Mouse (Mus musculus) E14TG2a.4 (cell line): ENCODE results near the gene Gm7029.
A peak's percentile ranks its signal among the peaks of the same experiment; 100 is the strongest.
"Not testable (repeated sequence)": the region's sequence is repeated elsewhere in the genome, so short reads cannot be mapped to it uniquely, and the experiment has no call there.

ENCODE experiments used
- H3K27me3 ChIP-seq: 2 replicates; pipeline ENCODE4 v1.6.1; 2014; ENCODE audit warnings: low read length, control low read depth; ENCODE audit not compliant: insufficient read depth
- H3K36me3 ChIP-seq: 2 replicates; pipeline ENCODE4 v1.6.1; 2014; ENCODE audit warnings: low read length, control low read depth; ENCODE audit not compliant: insufficient read depth
- H3K4me1 ChIP-seq: replicated peaks from 2 replicates; pipeline ENCODE4 v1.6.1; 2014; ENCODE audit warnings: low read depth, low read length, control low read depth
- H3K4me3 ChIP-seq: replicated peaks from 2 replicates; pipeline ENCODE4 v1.5.1; 2014; ENCODE audit warnings: mild to moderate bottlenecking, low read length
- H3K9me3 ChIP-seq: 2 replicates; pipeline ENCODE4 v1.6.1; 2014; ENCODE audit warnings: low read length, control low read depth
- CTCF ChIP-seq: conservative IDR thresholded peaks from 2 replicates; pipeline ENCODE4 v1.5.1; 2014; ENCODE audit warnings: low read length
- NANOG ChIP-seq: IDR thresholded peaks from 2 replicates; pipeline ENCODE4 v1.6.1; 2014; ENCODE audit warnings: borderline replicate concordance, low read length, mixed read lengths
- POU5F1 ChIP-seq: IDR thresholded peaks from 2 replicates; pipeline ENCODE4 v1.6.1; 2014; ENCODE audit warnings: low read length, borderline replicate concordance

Gm7029 gene

GRCm38 (mm10) chr17:33844196-33844595, 29.4 kb upstream of the Gm7029 start:
- no peak for TF ChIP-seq CTCF
- no peak for TF ChIP-seq NANOG
- TF ChIP-seq POU5F1, result no peak
- H3K4me3 ChIP-seq, result peak overlapping the region; percentile 98
- H3K9me3 ChIP-seq, result no peaks in the 10 kb centered on the region
- peaks cover 55% of the 10 kb centered on the region for H3K36me3 ChIP-seq
- H3K27me3 ChIP-seq, result no peaks in the 10 kb centered on the region
- peaks cover 51% of the 10 kb centered on the region for H3K4me1 ChIP-seq

- no peaks in the 10 kb centered on the region for H3K27me3 ChIP-seq
- H3K4me3 ChIP-seq, result no peak overlapping the region
- peaks cover 37% of the 10 kb centered on the region for H3K4me1 ChIP-seq
- no peak for TF ChIP-seq NANOG
- no peak for TF ChIP-seq POU5F1
- no peak for TF ChIP-seq CTCF
- no peaks in the 10 kb centered on the region for H3K9me3 ChIP-seq
- H3K36me3 ChIP-seq, result peaks cover 49% of the 10 kb centered on the region
Measured at GRCm38 (mm10) chr17:33848139-33848538, 25.5 kb upstream of the Gm7029 start.

GRCm38 (mm10) chr17:33851331-33851730, 22.3 kb upstream of the Gm7029 start:
- no peak overlapping the region for H3K4me3 ChIP-seq
- peaks cover 9% of the 10 kb centered on the region for H3K4me1 ChIP-seq
- peaks cover 24% of the 10 kb centered on the region for H3K9me3 ChIP-seq
- H3K36me3 ChIP-seq, result peaks cover 40% of the 10 kb centered on the region
- H3K27me3 ChIP-seq, result no peaks in the 10 kb centered on the region
- TF ChIP-seq NANOG (no peak), POU5F1 (no peak), CTCF (no peak)

- Histone ChIP-seq H3K9me3 (peaks cover 60% of the 10 kb centered on the region), H3K36me3 (0 out of 2 replicates have a peak, but pooled peaks cover 5% of the 10 kb centered on the region), H3K27me3 (no peaks in the 10 kb centered on the region), H3K4me1 (0 out of 2 replicates have a peak, but pooled peaks cover 3% of the 10 kb centered on the region), H3K4me3 (no peak overlapping the region)
- TF ChIP-seq CTCF (no peak), POU5F1 (no peak), NANOG (peak; percentile 40; the same call in 1 of the 2 replicates)
Measured at GRCm38 (mm10) chr17:33857816-33858215, 15.8 kb upstream of the Gm7029 start.

- no peaks in the 10 kb centered on the region for H3K9me3 ChIP-seq
- TF ChIP-seq CTCF (peak; percentile 78), NANOG (no peak), POU5F1 (no peak)
- no peak overlapping the region for H3K4me3 ChIP-seq
- no peaks in the 10 kb centered on the region for H3K27me3 ChIP-seq
- peaks cover 19% of the 10 kb centered on the region for H3K4me1 ChIP-seq
- no peaks in the 10 kb centered on the region for H3K36me3 ChIP-seq
Measured at GRCm38 (mm10) chr17:33865330-33866030, 8.2 kb upstream of the Gm7029 start.

GRCm38 (mm10) chr17:33874411-33874810, 774 bp downstream of the Gm7029 start:
- Histone ChIP-seq H3K4me3 (peak overlapping the region; percentile 23; the same call in 1 of the 2 replicates), H3K27me3 (no peaks in the 10 kb centered on the region), H3K4me1 (peaks cover 20% of the 10 kb centered on the region), H3K9me3 (no peaks in the 10 kb centered on the region), H3K36me3 (peaks cover 45% of the 10 kb centered on the region)
- TF ChIP-seq NANOG (no peak), CTCF (no peak), POU5F1 (no peak)

- peak; percentile 12; the same call in 1 of the 2 replicates for TF ChIP-seq CTCF
- Histone ChIP-seq H3K4me1 (peaks cover 22% of the 10 kb centered on the region), H3K36me3 (peaks cover 59% of the 10 kb centered on the region)
- H3K27me3 ChIP-seq, H3K4me3 ChIP-seq, H3K9me3 ChIP-seq: not testable (repeated sequence)
Measured at GRCm38 (mm10) chr17:33875797-33876196, 2.2 kb downstream of the Gm7029 start.

- Histone ChIP-seq H3K36me3 (peaks cover 88% of the 10 kb centered on the region), H3K4me3 (0 out of 2 replicates have a peak overlapping the region, but pooled peaks have one; percentile 37), H3K4me1 (peaks cover 67% of the 10 kb centered on the region)
- not testable (repeated sequence) for H3K27me3 ChIP-seq, H3K9me3 ChIP-seq
Measured at GRCm38 (mm10) chr17:33884320-33884719, 10.7 kb downstream of the Gm7029 start.

GRCm38 (mm10) chr17:33887802-33888201, 14.2 kb downstream of the Gm7029 start:
- Histone ChIP-seq H3K4me1 (peaks cover 65% of the 10 kb centered on the region), H3K36me3 (peaks cover 55% of the 10 kb centered on the region), H3K4me3 (peak overlapping the region; percentile 89)
- H3K27me3 ChIP-seq, H3K9me3 ChIP-seq: not testable (repeated sequence)

GRCm38 (mm10) chr17:33888230-33888629, 14.6 kb downstream of the Gm7029 start:
- H3K4me1 ChIP-seq, result peaks cover 66% of the 10 kb centered on the region
- H3K27me3 ChIP-seq, H3K9me3 ChIP-seq: not testable (repeated sequence)
- H3K4me3 ChIP-seq, result peak overlapping the region; percentile 89
- H3K36me3 ChIP-seq, result peaks cover 50% of the 10 kb centered on the region

- not testable (repeated sequence) for H3K27me3 ChIP-seq, H3K9me3 ChIP-seq
- Histone ChIP-seq H3K4me3 (peak overlapping the region; percentile 89), H3K4me1 (peaks cover 72% of the 10 kb centered on the region), H3K36me3 (peaks cover 37% of the 10 kb centered on the region)
Measured at GRCm38 (mm10) chr17:33889941-33890532, 16.4 kb downstream of the Gm7029 start.
